Comparison of ENCODE assay signal across 9 mouse cellular contexts in genomic region chr4:53451887-53452286, GRCm38 (mm10). TPM values are rescaled to one million over a fixed set of nuclear protein-coding genes. Genes with fewer than 3 reads are reported as not detected.
DNase-seq lines count a peak whose midpoint lies in the region; ATAC-seq and TF ChIP-seq lines count a peak whose summit lies in the region.
"Had no signal": no experiment of that assay in that cellular context is flagged by ENCODE, and none has a peak within 500 bp of the region (broad histone marks: within the 10 kb centered on the region; RNA-seq: fewer than 3 reads in every experiment).

No protein-coding gene starts in this region.

- H3K9me3 ChIP-seq in forebrain, embryonic 11.5 days (ENCODE audit: control insufficient read depth, low read length), result no peaks in the 10 kb centered on the region
- H3K9me3 ChIP-seq: limb, embryonic 13.5 days had no signal

- no peaks in the 10 kb centered on the region for H3K36me3 ChIP-seq in kidney, adult 2 months (ENCODE audit: control insufficient read depth, insufficient read depth, low read length)
- H3K36me3 ChIP-seq in forebrain, embryonic 11.5 days (ENCODE audit: control insufficient read depth, insufficient read depth, low read length), result no peaks in the 10 kb centered on the region
- H3K36me3 ChIP-seq: limb, embryonic 13.5 days had no signal

- ATAC-seq in forebrain, embryonic 11.5 days (replicated peaks; ENCODE audit: low FRiP score), result no peak

- no peak overlapping the region for H3K4me2 ChIP-seq in forebrain, embryonic 11.5 days (ENCODE audit: low read depth, low read length, severe bottlenecking)
- H3K4me2 ChIP-seq: limb, embryonic 13.5 days had no signal

- no peaks in the 10 kb centered on the region for H3K4me1 ChIP-seq in kidney, adult 2 months (ENCODE audit: control insufficient read depth, insufficient read depth, low read length)
- H3K4me1 ChIP-seq in forebrain, embryonic 11.5 days (replicated peaks; ENCODE audit: control insufficient read depth, insufficient read depth, low read length), result no peaks in the 10 kb centered on the region

- TF ChIP-seq POLR2A in kidney, adult 2 months (IDR thresholded peaks at IDR 0.05; ENCODE audit: low read depth, low read length), result no peak

- WGBS in kidney, adult 2 months, result 32% methylated on average over 4 of the region's 4 CpGs
- WGBS in large intestine, adult 2 months, result 9% methylated on average over 4 of the region's 4 CpGs
- WGBS in forebrain, embryonic 11.5 days, result 67% methylated on average over 4 of the region's 4 CpGs

- peak; percentile 27 for DNase-seq in kidney, adult 2 months
- no peak for DNase-seq in kidney, adult 8-10 months
- DNase-seq in ES-CJ7 (ENCODE audit: low read depth, low spot score), result peak; percentile 25
- peak; percentile 52 for DNase-seq in gastrocnemius, adult 2 months
- peak; percentile 89 for DNase-seq in large intestine, adult 2 months (ENCODE audit: low read depth, low spot score)
- DNase-seq in urinary bladder, postnatal 36 days (ENCODE audit: low spot score in 2 of 2), result peak; percentile 60 to 69
- no peak for DNase-seq in layer of hippocampus, postnatal 36 days
- DNase-seq in forebrain, embryonic 11.5 days (ENCODE audit: low spot score), result no peak

- H3K4me3 ChIP-seq in kidney, adult 2 months (ENCODE audit: insufficient read depth, low read depth, low read length), result no peak overlapping the region
- H3K4me3 ChIP-seq in gastrocnemius, adult 2 months, result no peak overlapping the region
- no peak overlapping the region for H3K4me3 ChIP-seq in forebrain, embryonic 11.5 days (ENCODE audit: low read depth, low read length)
- H3K4me3 ChIP-seq: limb, embryonic 13.5 days had no signal

- peak; percentile 45 for TF ChIP-seq CTCF in kidney, adult 2 months (conservative IDR thresholded peaks at IDR 0.05; ENCODE audit: insufficient read depth, insufficient read length, low read depth, low read length)
- peak; percentile 61 for TF ChIP-seq CTCF in gastrocnemius, adult 2 months (IDR thresholded peaks at IDR 0.05)

- H3K27me3 ChIP-seq in kidney, adult 2 months (replicated peaks; ENCODE audit: control insufficient read depth, insufficient read depth, low read length), result no peaks in the 10 kb centered on the region
- no peaks in the 10 kb centered on the region for H3K27me3 ChIP-seq in forebrain, embryonic 11.5 days (ENCODE audit: control insufficient read depth, insufficient read depth, low read length)
- H3K27me3 ChIP-seq: limb, embryonic 13.5 days had no signal

- H3K9ac ChIP-seq in forebrain, embryonic 11.5 days (ENCODE audit: low read length), result no peak overlapping the region
- H3K9ac ChIP-seq: limb, embryonic 13.5 days had no signal

- H3K27ac ChIP-seq in kidney, adult 2 months (ENCODE audit: insufficient read depth, low read depth, low read length), result no peak overlapping the region
- peak overlapping the region; percentile 56 for H3K27ac ChIP-seq in gastrocnemius, adult 2 months
- no peak overlapping the region for H3K27ac ChIP-seq in forebrain, embryonic 11.5 days (ENCODE audit: low read depth, low read length)
- H3K27ac ChIP-seq: limb, embryonic 13.5 days had no signal

- intact Hi-C loops in gastrocnemius, adult 2 months (cut with DNase I), result loop anchor here (5.0 kb wide), 1 partner anchor 70 kb away; no protein-coding TSS in a partner anchor

RNA-seq across cellular contexts. Expression of gene Slc44a1, which starts 11.7 kb away (rescaled TPM):
- 26.5 and 27.1 TPM in 2 replicates for polyA plus RNA-seq in kidney, adult 2 months (2012; rRNA removed)
- 10 to 100 TPM; 15.8 to 17.7 TPM for total RNA-seq in gastrocnemius, adult 2 months (2021)
- 41.9 and 76.7 TPM in 2 replicates for polyA plus RNA-seq in large intestine, adult 2 months (2012; rRNA removed)
- total RNA-seq in layer of hippocampus, postnatal 36 days (2021), result 10 to 100 TPM; 83.8 to 91.3 TPM
- 16.2 and 16.6 TPM in 2 replicates for polyA plus RNA-seq in forebrain, embryonic 11.5 days (2014; fragmentation: Nextera tagmentation; extraction: Ambion mirVana)

Comparison
In these comparisons a context has a peak if more than half of its experiments do, and no peak if none do; other contexts are left out.
1. DNase-seq: peak in kidney, adult 2 months (single experiment), ES-CJ7 (single experiment), gastrocnemius, adult 2 months (single experiment), large intestine, adult 2 months (single experiment) and urinary bladder, postnatal 36 days (2 of 2); none in kidney, adult 8-10 months (0 of 2), layer of hippocampus, postnatal 36 days (0 of 2) and forebrain, embryonic 11.5 days (single experiment).